Mouse (Mus musculus) hindbrain, embryonic 12.5 days (tissue): ENCODE results near the gene Nova2. TPM values are rescaled to one million over a fixed set of nuclear protein-coding genes. Genes with fewer than 3 reads are reported as not detected.

Experiments
- ATAC-seq: fragments of 200-750 bp; cut with Nextera tagmentation; 2 replicates; pipeline ENCODE4 v1.8.0; 2017; ENCODE audit warnings: moderate TSS enrichment; ENCODE audit not compliant: low FRiP score
- H3K27ac ChIP-seq: fragments of 300-500 bp; sonication (generic); 2 replicates; pipeline ENCODE4 v1.5.1; 2016; ENCODE audit warnings: mild to moderate bottlenecking
- H3K27me3 ChIP-seq: fragments of 300-500 bp; sonication (generic); 2 replicates; pipeline ENCODE4 v1.6.1; 2016; ENCODE audit warnings: mild to moderate bottlenecking
- H3K36me3 ChIP-seq: fragments of 300-500 bp; sonication (generic); 2 replicates; pipeline ENCODE4 v1.6.1; 2016; ENCODE audit warnings: mild to moderate bottlenecking
- H3K4me1 ChIP-seq: fragments of 300-500 bp; sonication (generic); 2 replicates; pipeline ENCODE4 v1.6.1; 2016
- H3K4me2 ChIP-seq: fragments of 300-500 bp; sonication (generic); replicated peaks from 2 replicates; pipeline ENCODE4 v1.6.1; 2016; ENCODE audit warnings: mild to moderate bottlenecking
- H3K4me3 ChIP-seq: fragments of 300-500 bp; sonication (generic); 2 replicates; pipeline ENCODE4 v1.5.1; 2016; ENCODE audit warnings: mild to moderate bottlenecking
- H3K9ac ChIP-seq: fragments of 300-500 bp; sonication (generic); 2 replicates; pipeline ENCODE4 v1.6.1; 2016; ENCODE audit warnings: mild to moderate bottlenecking, moderate library complexity
- H3K9me3 ChIP-seq: fragments of 300-500 bp; sonication (generic); replicated peaks from 2 replicates; pipeline ENCODE4 v1.6.1; 2016; ENCODE audit warnings: mild to moderate bottlenecking
- WGBS: fragments of 180-500 bp; shearing (Covaris S2); methylation state at CpG from one replicate; pipeline ENCODE4 v1.1.7; 2016; 5-methylcytosine and 5-hydroxymethylcytosine counted together
- polyA plus RNA-seq: library from polyadenylated mRNA; unstranded; fragments of >200 nt; fragmentation: Nextera tagmentation; extraction: Ambion mirVana; gene quantifications from 2 replicates; pipeline ENCODE4 v1.2.1, GENCODE M21; 2016

The Nova2 gene
- polyA plus RNA-seq, 1 experiment from 2014 or later: 12.5 TPM

- Histone ChIP-seq H3K27ac (peak overlapping the region; percentile 95), H3K4me1 (peaks cover 72% of the 10 kb centered on the region), H3K27me3 (peaks cover 13% of the 10 kb centered on the region), H3K36me3 (no peaks in the 10 kb centered on the region), H3K4me2 (peak overlapping the region; percentile 83), H3K9me3 (no peaks in the 10 kb centered on the region), H3K4me3 (peak overlapping the region; percentile 93), H3K9ac (peak overlapping the region; percentile 100)
- 54% methylated on average over 6 of the region's 6 CpGs for WGBS
- no peak for ATAC-seq
Observed at GRCm38 (mm10) chr7:18926911-18927310, 1.2 kb downstream of the Nova2 start.

DNA sequence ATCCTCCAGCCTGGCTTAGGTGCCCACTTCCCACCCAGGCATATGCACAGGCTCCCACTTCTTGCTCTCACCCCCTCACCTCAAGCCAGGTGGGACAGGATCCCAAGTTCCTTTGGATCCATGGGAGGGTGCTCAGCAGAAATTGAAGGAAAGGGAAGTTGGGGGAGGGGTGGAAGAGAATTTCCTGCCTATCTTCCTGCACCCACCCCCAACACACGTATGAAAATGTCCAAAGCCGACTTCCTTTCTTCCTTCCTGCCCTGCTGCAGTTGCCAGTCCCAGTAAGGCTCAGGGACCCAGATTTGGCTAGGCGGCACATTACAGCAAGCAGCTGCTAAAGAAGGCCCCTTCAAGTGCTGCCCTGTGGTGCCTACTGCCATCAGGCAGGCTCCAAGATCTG lies 2.1 kb downstream of the Nova2 start:
- Histone ChIP-seq H3K9me3 (no peaks in the 10 kb centered on the region), H3K4me1 (peaks cover 72% of the 10 kb centered on the region), H3K9ac (peak overlapping the region; percentile 100), H3K4me3 (peak overlapping the region; percentile 93), H3K4me2 (peak overlapping the region; percentile 83), H3K36me3 (no peaks in the 10 kb centered on the region), H3K27ac (peak overlapping the region; percentile 95; the same call in 1 of the 2 replicates), H3K27me3 (peaks cover 13% of the 10 kb centered on the region)
- no peak for ATAC-seq
- 58% methylated on average over 3 of the region's 3 CpGs for WGBS

DNA sequence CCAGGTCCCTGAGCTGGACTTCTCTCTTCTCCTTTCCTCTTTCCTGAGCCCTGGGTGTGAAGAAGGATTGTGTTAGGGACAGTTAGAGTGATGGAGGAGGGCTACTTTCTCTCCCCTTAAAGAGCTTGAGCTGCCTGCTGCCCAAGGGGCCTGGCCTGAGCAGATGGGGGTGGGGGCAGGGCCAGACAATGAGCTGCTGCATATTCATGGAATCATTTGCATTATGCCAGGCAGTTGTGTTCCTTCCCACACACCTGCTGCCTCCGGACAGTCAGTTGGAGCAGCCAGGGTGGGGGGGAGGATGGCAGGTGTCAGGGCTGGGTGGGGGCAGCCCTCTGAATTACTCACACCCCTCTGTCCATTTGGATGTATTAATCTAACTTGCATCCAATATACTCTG lies 16.7 kb downstream of the Nova2 start:
- H3K9me3 ChIP-seq: no peaks in the 10 kb centered on the region
- peaks cover 59% of the 10 kb centered on the region for H3K4me1 ChIP-seq
- no peaks in the 10 kb centered on the region for H3K27me3 ChIP-seq
- H3K27ac ChIP-seq: peak overlapping the region; percentile 90
- no peak overlapping the region; the same call in 1 of the 2 replicates for H3K9ac ChIP-seq
- peaks cover 28% of the 10 kb centered on the region for H3K36me3 ChIP-seq
- peak overlapping the region; percentile 5; the same call in 1 of the 2 replicates for H3K4me3 ChIP-seq
- peak overlapping the region; percentile 45 for H3K4me2 ChIP-seq
- peak; percentile 91 for ATAC-seq
- WGBS: 8% methylated on average over 1 of the region's 1 CpGs

DNA sequence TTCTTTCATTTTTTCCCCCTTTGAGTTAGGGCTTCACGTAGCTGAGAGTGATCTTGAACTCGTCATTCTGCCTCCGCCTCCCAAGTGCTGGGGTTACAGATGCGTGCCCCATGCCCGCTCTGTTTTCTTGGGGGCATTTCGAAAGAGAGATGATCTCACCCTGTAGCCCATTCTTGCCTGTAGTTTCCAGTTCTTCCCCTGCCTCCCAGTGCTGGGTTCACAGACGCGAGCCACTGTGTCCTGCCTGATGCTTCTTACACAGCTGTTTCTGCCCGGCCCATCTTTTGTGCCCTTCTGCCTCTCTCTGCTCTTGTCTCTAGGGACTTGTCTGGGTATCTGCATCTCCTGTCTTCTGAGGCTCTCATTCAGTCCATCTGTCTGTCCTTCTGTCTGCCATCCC lies 17.1 kb downstream of the Nova2 start:
- H3K27ac ChIP-seq: peak overlapping the region; percentile 90
- no peak overlapping the region for H3K4me3 ChIP-seq
- peak overlapping the region; percentile 45 for H3K4me2 ChIP-seq
- 33% methylated on average over 9 of the region's 9 CpGs for WGBS
- H3K9me3 ChIP-seq: no peaks in the 10 kb centered on the region
- ATAC-seq: peak; percentile 74
- H3K36me3 ChIP-seq: peaks cover 30% of the 10 kb centered on the region
- H3K27me3 ChIP-seq: no peaks in the 10 kb centered on the region
- H3K4me1 ChIP-seq: peaks cover 60% of the 10 kb centered on the region
- H3K9ac ChIP-seq: no peak overlapping the region

- ATAC-seq: no peak
- Histone ChIP-seq H3K4me3 (no peak overlapping the region), H3K4me2 (no peak overlapping the region), H3K36me3 (peaks cover 41% of the 10 kb centered on the region), H3K27ac (peak overlapping the region; percentile 91), H3K4me1 (peaks cover 62% of the 10 kb centered on the region), H3K9ac (peak overlapping the region; percentile 27; the same call in 1 of the 2 replicates), H3K27me3 (no peaks in the 10 kb centered on the region), H3K9me3 (no peaks in the 10 kb centered on the region)
- WGBS: 37% methylated on average over 6 of the region's 6 CpGs
Observed at GRCm38 (mm10) chr7:18948151-18948550, 22.5 kb downstream of the Nova2 start.

GRCm38 (mm10) chr7:18949781-18950522 lies 24.3 kb downstream of the Nova2 start:
- no peak overlapping the region for H3K4me3 ChIP-seq
- H3K9me3 ChIP-seq: no peaks in the 10 kb centered on the region
- peak; percentile 96 for ATAC-seq
- H3K36me3 ChIP-seq: peaks cover 43% of the 10 kb centered on the region
- H3K9ac ChIP-seq: no peak overlapping the region
- H3K27ac ChIP-seq: peak overlapping the region; percentile 91
- WGBS: 22% methylated on average over 12 of the region's 12 CpGs
- H3K4me2 ChIP-seq: peak overlapping the region; percentile 39
- no peaks in the 10 kb centered on the region for H3K27me3 ChIP-seq
- H3K4me1 ChIP-seq: peaks cover 46% of the 10 kb centered on the region

DNA sequence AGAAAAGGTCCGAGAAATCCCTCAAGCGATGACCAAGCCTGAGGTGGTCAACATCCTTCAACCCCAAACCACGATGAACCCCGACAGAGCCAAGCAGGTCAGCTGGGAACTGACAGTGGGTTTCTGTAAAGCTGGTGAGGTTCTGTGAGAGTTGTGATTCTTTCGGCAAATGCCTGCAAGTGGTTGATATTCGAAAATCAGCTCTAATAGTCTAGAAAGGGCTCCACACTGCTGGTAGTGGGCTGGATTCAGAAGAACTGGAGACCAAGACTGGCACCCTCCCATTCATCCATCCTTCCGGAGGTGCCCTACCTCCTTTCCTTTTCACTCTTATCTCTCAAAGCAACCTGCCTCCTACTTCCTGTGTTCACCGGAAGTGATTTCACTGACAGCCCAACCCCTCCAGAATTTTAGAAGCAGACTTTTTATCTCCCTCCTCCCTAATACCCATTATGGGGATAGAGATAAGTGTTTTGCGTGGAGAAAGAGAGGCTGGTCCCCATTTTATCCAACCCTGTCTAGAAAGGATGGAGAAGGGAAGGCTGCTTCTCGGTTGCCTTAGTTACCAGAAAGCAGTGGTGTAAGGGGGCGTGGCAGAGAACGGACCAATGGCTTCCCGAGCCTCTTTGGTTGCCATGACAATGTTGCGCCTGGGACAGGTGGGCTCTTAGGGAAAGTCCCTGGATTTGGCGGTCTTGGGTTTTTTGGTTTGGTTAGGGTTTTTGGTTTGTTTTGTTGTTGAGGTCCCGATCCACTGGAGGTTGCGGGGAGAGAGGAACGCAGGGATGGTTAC lies 25.0 kb downstream of the Nova2 start:
- Histone ChIP-seq H3K4me1 (peaks cover 46% of the 10 kb centered on the region), H3K27ac (peak overlapping the region; percentile 91), H3K9me3 (no peaks in the 10 kb centered on the region), H3K9ac (peak overlapping the region; percentile 15; the same call in 1 of the 2 replicates), H3K27me3 (no peaks in the 10 kb centered on the region), H3K36me3 (peaks cover 36% of the 10 kb centered on the region), H3K4me2 (peak overlapping the region; percentile 39), H3K4me3 (no peak overlapping the region)
- ATAC-seq: peak; percentile 5; the same call in 1 of the 2 replicates
- WGBS: 19% methylated on average over 18 of the region's 18 CpGs

GRCm38 (mm10) chr7:18951397-18951796 lies 25.7 kb downstream of the Nova2 start:
- Histone ChIP-seq H3K27ac (peak overlapping the region; percentile 91; the same call in 1 of the 2 replicates), H3K9ac (peak overlapping the region; percentile 15; the same call in 1 of the 2 replicates), H3K27me3 (0 out of 2 replicates have a peak, but pooled peaks cover 5% of the 10 kb centered on the region), H3K4me1 (peaks cover 50% of the 10 kb centered on the region), H3K36me3 (peaks cover 34% of the 10 kb centered on the region), H3K9me3 (no peaks in the 10 kb centered on the region), H3K4me3 (no peak overlapping the region), H3K4me2 (peak overlapping the region; percentile 39)
- WGBS: 19% methylated on average over 15 of the region's 15 CpGs
- ATAC-seq: no peak

DNA sequence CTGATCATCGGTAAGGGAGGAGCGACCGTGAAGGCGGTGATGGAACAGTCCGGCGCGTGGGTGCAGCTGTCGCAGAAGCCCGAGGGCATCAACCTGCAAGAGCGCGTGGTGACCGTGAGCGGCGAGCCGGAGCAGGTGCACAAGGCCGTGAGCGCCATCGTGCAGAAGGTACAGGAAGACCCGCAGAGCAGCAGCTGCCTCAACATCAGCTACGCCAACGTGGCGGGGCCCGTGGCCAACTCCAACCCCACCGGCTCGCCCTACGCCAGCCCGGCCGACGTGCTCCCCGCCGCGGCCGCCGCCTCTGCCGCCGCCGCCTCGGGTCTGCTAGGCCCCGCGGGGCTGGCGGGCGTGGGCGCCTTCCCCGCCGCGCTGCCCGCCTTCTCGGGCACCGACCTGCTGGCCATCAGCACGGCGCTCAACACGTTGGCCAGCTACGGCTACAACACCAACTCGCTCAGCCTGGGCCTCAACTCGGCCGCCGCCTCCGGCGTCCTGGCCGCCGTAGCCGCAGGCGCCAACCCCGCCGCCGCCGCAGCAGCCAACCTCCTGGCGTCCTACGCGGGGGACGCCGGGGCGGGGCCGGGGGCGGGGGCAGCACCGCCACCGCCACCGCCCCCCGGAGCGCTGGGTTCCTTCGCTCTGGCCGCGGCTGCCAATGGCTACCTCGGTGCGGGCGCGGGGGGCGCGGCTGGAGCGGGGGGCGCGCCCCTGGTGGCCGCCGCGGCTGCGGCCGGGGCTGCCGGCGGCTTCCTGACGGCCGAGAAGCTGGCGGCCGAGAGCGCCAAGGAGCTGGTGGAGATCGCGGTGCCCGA lies 32.1 kb downstream of the Nova2 start:
- H3K27me3 ChIP-seq: peaks cover 18% of the 10 kb centered on the region
- peaks cover 59% of the 10 kb centered on the region for H3K4me1 ChIP-seq
- H3K4me3 ChIP-seq: peak overlapping the region; percentile 42
- no peaks in the 10 kb centered on the region for H3K9me3 ChIP-seq
- peak overlapping the region; percentile 76 for H3K27ac ChIP-seq
- peak; percentile 46 for ATAC-seq
- under 1% methylated on average over 70 of the region's 107 CpGs for WGBS
- H3K4me2 ChIP-seq: peak overlapping the region; percentile 71
- peaks cover 12% of the 10 kb centered on the region; the same call in 1 of the 2 replicates for H3K36me3 ChIP-seq
- H3K9ac ChIP-seq: peak overlapping the region; percentile 58

DNA sequence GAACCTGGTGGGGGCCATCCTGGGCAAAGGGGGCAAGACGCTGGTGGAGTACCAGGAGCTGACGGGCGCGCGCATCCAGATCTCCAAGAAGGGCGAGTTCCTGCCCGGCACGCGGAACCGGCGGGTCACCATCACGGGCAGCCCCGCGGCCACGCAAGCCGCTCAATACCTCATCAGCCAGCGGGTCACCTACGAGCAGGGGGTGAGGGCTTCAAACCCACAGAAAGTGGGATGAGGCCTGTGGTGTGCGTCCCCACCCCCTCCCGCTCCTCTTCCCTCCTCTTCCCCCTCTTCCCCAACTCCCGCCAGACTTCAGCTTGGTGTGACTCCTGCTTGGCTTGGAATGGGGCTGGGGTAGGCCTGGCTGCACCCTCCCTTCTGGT lies 32.7 kb downstream of the Nova2 start:
- Histone ChIP-seq H3K27me3 (peaks cover 24% of the 10 kb centered on the region), H3K4me1 (peaks cover 65% of the 10 kb centered on the region), H3K4me2 (peak overlapping the region; percentile 71), H3K9me3 (no peaks in the 10 kb centered on the region), H3K27ac (peak overlapping the region; percentile 76), H3K9ac (peak overlapping the region; percentile 58), H3K4me3 (peak overlapping the region; percentile 42), H3K36me3 (peaks cover 6% of the 10 kb centered on the region; the same call in 1 of the 2 replicates)
- WGBS: 2% methylated on average over 21 of the region's 21 CpGs
- ATAC-seq: no peak

DNA sequence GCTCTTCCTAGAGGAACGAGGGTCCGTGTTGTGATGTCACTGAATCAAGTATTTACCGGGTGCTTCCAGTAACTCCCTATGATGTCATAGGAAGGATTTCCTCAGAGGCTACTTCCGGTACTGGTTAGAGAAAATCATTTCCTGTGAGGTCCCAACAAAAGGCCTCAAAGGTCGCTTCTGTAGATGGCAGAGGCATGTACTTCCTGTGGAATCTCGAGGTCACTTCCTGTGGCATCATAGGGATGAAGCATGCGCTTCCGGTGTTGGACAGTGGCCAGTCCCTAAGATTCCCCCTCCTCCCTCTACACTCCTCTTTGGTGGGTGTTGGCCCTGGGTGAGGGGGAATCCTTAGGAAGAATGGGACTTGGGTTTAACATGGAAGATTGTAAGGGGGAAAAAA lies 33.8 kb downstream of the Nova2 start:
- Histone ChIP-seq H3K4me2 (no peak overlapping the region), H3K9me3 (no peaks in the 10 kb centered on the region), H3K9ac (no peak overlapping the region), H3K4me3 (no peak overlapping the region), H3K4me1 (peaks cover 76% of the 10 kb centered on the region), H3K27ac (peak overlapping the region; percentile 23; the same call in 1 of the 2 replicates), H3K27me3 (peaks cover 29% of the 10 kb centered on the region), H3K36me3 (no peaks in the 10 kb centered on the region)
- WGBS: 63% methylated on average over 8 of the region's 8 CpGs
- ATAC-seq: no peak
